Mouse (Mus musculus): Measurements from ENCODE around the gene Ikzf1.

The Ikzf1 gene

GRCm38 (mm10) chr11:11719748-11720147, 34.9 kb downstream of the Ikzf1 start:
- in situ Hi-C loops (cut with MboI; ENCODE audit: low sequenced_read_pairs), result no loop called here

GRCm38 (mm10) chr11:11725252-11725875, 40.6 kb downstream of the Ikzf1 start:
- in situ Hi-C loops (cut with MboI; ENCODE audit: low sequenced_read_pairs), result no loop called here

- in situ Hi-C loops (cut with MboI; ENCODE audit: low sequenced_read_pairs), result no loop called here
These were observed 41.2 kb downstream of the Ikzf1 start for GRCm38 (mm10) chr11:11725876-11726525.

GRCm38 (mm10) chr11:11726807-11727276, 42.0 kb downstream of the Ikzf1 start:
- in situ Hi-C loops (cut with MboI; ENCODE audit: low sequenced_read_pairs), result no loop called here

- in situ Hi-C loops (cut with MboI; ENCODE audit: low sequenced_read_pairs), result no loop called here
These were observed 43.2 kb downstream of the Ikzf1 start for GRCm38 (mm10) chr11:11727936-11728556.

- in situ Hi-C loops (cut with MboI; ENCODE audit: low sequenced_read_pairs), result no loop called here
These were observed 44.4 kb downstream of the Ikzf1 start for GRCm38 (mm10) chr11:11729216-11729615.

GRCm38 (mm10) chr11:11730062-11730461, 45.3 kb downstream of the Ikzf1 start:
- in situ Hi-C loops (cut with MboI; ENCODE audit: low sequenced_read_pairs), result no loop called here

GRCm38 (mm10) chr11:11731727-11732126, 46.9 kb downstream of the Ikzf1 start:
- in situ Hi-C loops (cut with MboI; ENCODE audit: low sequenced_read_pairs), result no loop called here

- in situ Hi-C loops (cut with MboI; ENCODE audit: low sequenced_read_pairs), result no loop called here
These were observed 48.4 kb downstream of the Ikzf1 start for GRCm38 (mm10) chr11:11732972-11733770.

- in situ Hi-C loops (cut with MboI; ENCODE audit: low sequenced_read_pairs), result no loop called here
These were observed 50.4 kb downstream of the Ikzf1 start for GRCm38 (mm10) chr11:11735155-11735554.

GRCm38 (mm10) chr11:11736948-11737347, 52.1 kb downstream of the Ikzf1 start:
- in situ Hi-C loops (cut with MboI; ENCODE audit: low sequenced_read_pairs), result no loop called here

GRCm38 (mm10) chr11:11737562-11737961, 52.8 kb downstream of the Ikzf1 start:
- in situ Hi-C loops (cut with MboI; ENCODE audit: low sequenced_read_pairs), result no loop called here

GRCm38 (mm10) chr11:11739054-11739453, 54.3 kb downstream of the Ikzf1 start:
- in situ Hi-C loops (cut with MboI; ENCODE audit: low sequenced_read_pairs), result no loop called here

GRCm38 (mm10) chr11:11740603-11741002, 55.8 kb downstream of the Ikzf1 start:
- in situ Hi-C loops (cut with MboI; ENCODE audit: low sequenced_read_pairs), result no loop called here

- in situ Hi-C loops (cut with MboI; ENCODE audit: low sequenced_read_pairs), result no loop called here
These were observed 56.8 kb downstream of the Ikzf1 start for GRCm38 (mm10) chr11:11741574-11741973.

- in situ Hi-C loops (cut with MboI; ENCODE audit: low sequenced_read_pairs), result no loop called here
These were observed 57.8 kb downstream of the Ikzf1 start for GRCm38 (mm10) chr11:11742626-11743025.

GRCm38 (mm10) chr11:11744222-11744621, 59.4 kb downstream of the Ikzf1 start:
- in situ Hi-C loops (cut with MboI; ENCODE audit: low sequenced_read_pairs), result no loop called here

- in situ Hi-C loops (cut with MboI; ENCODE audit: low sequenced_read_pairs), result no loop called here
These were observed 66.3 kb downstream of the Ikzf1 start for GRCm38 (mm10) chr11:11751091-11751490.

GRCm38 (mm10) chr11:11752859-11753258, 68.1 kb downstream of the Ikzf1 start:
- in situ Hi-C loops (cut with MboI; ENCODE audit: low sequenced_read_pairs), result no loop called here

- in situ Hi-C loops (cut with MboI; ENCODE audit: low sequenced_read_pairs), result no loop called here
These were observed 73.3 kb downstream of the Ikzf1 start for GRCm38 (mm10) chr11:11758121-11758520.

- in situ Hi-C loops (cut with MboI; ENCODE audit: low sequenced_read_pairs), result no loop called here
These were observed 74.1 kb downstream of the Ikzf1 start for GRCm38 (mm10) chr11:11758883-11759282.
